Mouse (Mus musculus) cerebellum, adult 2 months (tissue): Measurements from ENCODE around the gene Arhgap10. TPM values are rescaled to one million over a fixed set of nuclear protein-coding genes. Genes with fewer than 3 reads are reported as not detected.

Experiments used
- DNase-seq, 2 experiments: peaks; one replicate each; pipeline ENCODE4 v3.0.0; 2021
- H3K27ac ChIP-seq: fragments of 200-500 bp; 2 replicates; pipeline ENCODE4 v1.5.1; 2012; ENCODE audit warnings: low read length, control low read depth, inconsistent platforms; ENCODE audit not compliant: insufficient read depth
- H3K27me3 ChIP-seq: fragments of 200-500 bp; 2 replicates; pipeline ENCODE4 v1.6.1; 2012; ENCODE audit warnings: inconsistent platforms, mild to moderate bottlenecking, low read length, moderate library complexity; ENCODE audit not compliant: control insufficient read depth, insufficient read depth
- H3K4me1 ChIP-seq: fragments of 200-500 bp; 2 replicates; pipeline ENCODE4 v1.6.1; 2011; ENCODE audit warnings: low read length; ENCODE audit not compliant: control insufficient read depth, insufficient read depth
- H3K4me3 ChIP-seq: fragments of 200-500 bp; replicated peaks from 2 replicates; pipeline ENCODE3; 2011; ENCODE audit warnings: mild to moderate bottlenecking, low read depth, low read length, control low read depth; ENCODE audit not compliant: insufficient read depth
- CTCF ChIP-seq: fragments of 200-500 bp; IDR thresholded peaks from 2 replicates; pipeline ENCODE4 v1.5.1; 2011; ENCODE audit warnings: low read depth, mild to moderate bottlenecking, control low read depth, low read length, moderate library complexity, borderline replicate concordance; ENCODE audit not compliant: insufficient read depth
- POLR2A ChIP-seq: fragments of 200-500 bp; IDR thresholded peaks from 2 replicates; pipeline ENCODE4 v1.6.1; 2011; ENCODE audit warnings: low read length, control low read depth, borderline replicate concordance; ENCODE audit not compliant: insufficient read depth
- WGBS: fragments of 180-500 bp; shearing (Covaris S2); methylation state at CpG from one replicate; pipeline ENCODE4 v1.1.7; 2018; 5-methylcytosine and 5-hydroxymethylcytosine counted together
- polyA plus RNA-seq: library from polyadenylated mRNA; depleted of rRNA; stranded (reverse); fragments of >200 nt; gene quantifications from 2 replicates; pipeline ENCODE4 v1.2.3, GENCODE M21; 2012

The Arhgap10 gene
- polyA plus RNA-seq, 1 experiment: 12.5 TPM

GRCm38 (mm10) chr8:77401934-77402333, 115.8 kb downstream of the Arhgap10 start:
- no peak for DNase-seq
- 52% methylated on average over 3 of the region's 3 CpGs for WGBS
- H3K4me3 ChIP-seq: no peak overlapping the region
- no peaks in the 10 kb centered on the region for H3K27me3 ChIP-seq
- no peak overlapping the region for H3K27ac ChIP-seq
- TF ChIP-seq POLR2A: no peak
- TF ChIP-seq CTCF: no peak
- no peaks in the 10 kb centered on the region for H3K4me1 ChIP-seq

- DNase-seq: no peak
- H3K27me3 ChIP-seq: no peaks in the 10 kb centered on the region
- TF ChIP-seq CTCF (no peak), POLR2A (no peak)
- 97% methylated on average over 5 of the region's 5 CpGs for whole genome bisulfite sequencing
- no peaks in the 10 kb centered on the region for H3K4me1 ChIP-seq
- H3K27ac ChIP-seq: no peak overlapping the region
- H3K4me3 ChIP-seq: no peak overlapping the region
These were observed 116.6 kb downstream of the Arhgap10 start for GRCm38 (mm10) chr8:77401140-77401539.

- TF ChIP-seq CTCF: no peak
- TF ChIP-seq POLR2A: no peak
- H3K27ac ChIP-seq: no peak overlapping the region
- no peaks in the 10 kb centered on the region for H3K27me3 ChIP-seq
- no peak for DNase-seq
- no peak overlapping the region for H3K4me3 ChIP-seq
- 96% methylated on average over 6 of the region's 6 CpGs for WGBS
- H3K4me1 ChIP-seq: no peaks in the 10 kb centered on the region; the same call in 1 of the 2 replicates
These were observed 133.7 kb downstream of the Arhgap10 start for GRCm38 (mm10) chr8:77384080-77384479.

GRCm38 (mm10) chr8:77383671-77384070, 134.1 kb downstream of the Arhgap10 start:
- TF ChIP-seq POLR2A: no peak
- TF ChIP-seq CTCF: no peak
- WGBS: 84% methylated on average over 8 of the region's 8 CpGs
- Histone ChIP-seq H3K27me3 (no peaks in the 10 kb centered on the region), H3K4me1 (no peaks in the 10 kb centered on the region; the same call in 1 of the 2 replicates), H3K27ac (no peak overlapping the region), H3K4me3 (no peak overlapping the region)
- no peak for DNase-seq

- DNase-seq: no peak
- H3K27me3 ChIP-seq: no peaks in the 10 kb centered on the region
- H3K4me3 ChIP-seq: no peak overlapping the region
- no peak for TF ChIP-seq POLR2A
- no peak for TF ChIP-seq CTCF
- peaks cover 4% of the 10 kb centered on the region for H3K4me1 ChIP-seq
- WGBS: 72% methylated on average over 6 of the region's 6 CpGs
- no peak overlapping the region for H3K27ac ChIP-seq
These were observed 136.9 kb downstream of the Arhgap10 start for GRCm38 (mm10) chr8:77380844-77381243.

GRCm38 (mm10) chr8:77379300-77379699, 138.5 kb downstream of the Arhgap10 start:
- DNase-seq: no peak
- TF ChIP-seq CTCF (peak; percentile 40; the same call in 1 of the 2 replicates), POLR2A (no peak)
- peaks cover 4% of the 10 kb centered on the region for H3K4me1 ChIP-seq
- no peak overlapping the region for H3K4me3 ChIP-seq
- no peak overlapping the region for H3K27ac ChIP-seq
- H3K27me3 ChIP-seq: no peaks in the 10 kb centered on the region
- WGBS: 68% methylated on average over 11 of the region's 11 CpGs

- peak; percentile 64 to 70 for DNase-seq
- TF ChIP-seq CTCF (no peak), POLR2A (no peak)
- H3K4me3 ChIP-seq: no peak overlapping the region
- no peak overlapping the region for H3K27ac ChIP-seq
- peaks cover 4% of the 10 kb centered on the region for H3K4me1 ChIP-seq
- 13% methylated on average over 5 of the region's 5 CpGs for WGBS
- no peaks in the 10 kb centered on the region for H3K27me3 ChIP-seq
These were observed 141.3 kb downstream of the Arhgap10 start for GRCm38 (mm10) chr8:77376451-77376853.

GRCm38 (mm10) chr8:77375999-77376398, 141.8 kb downstream of the Arhgap10 start:
- H3K4me1 ChIP-seq: peaks cover 4% of the 10 kb centered on the region
- WGBS: 87% methylated on average over 2 of the region's 2 CpGs
- no peaks in the 10 kb centered on the region for H3K27me3 ChIP-seq
- no peak overlapping the region for H3K4me3 ChIP-seq
- TF ChIP-seq CTCF: no peak
- no peak for TF ChIP-seq POLR2A
- no peak for DNase-seq
- H3K27ac ChIP-seq: no peak overlapping the region

GRCm38 (mm10) chr8:77371006-77371405, 146.7 kb downstream of the Arhgap10 start:
- TF ChIP-seq POLR2A (no peak), CTCF (no peak)
- H3K4me3 ChIP-seq: no peak overlapping the region
- no peak for DNase-seq
- H3K4me1 ChIP-seq: 0 out of 2 replicates have a peak, but pooled peaks cover 3% of the 10 kb centered on the region
- H3K27ac ChIP-seq: no peak overlapping the region
- H3K27me3 ChIP-seq: no peaks in the 10 kb centered on the region
- 89% methylated on average over 6 of the region's 6 CpGs for WGBS
